In the genomic region with DNA sequence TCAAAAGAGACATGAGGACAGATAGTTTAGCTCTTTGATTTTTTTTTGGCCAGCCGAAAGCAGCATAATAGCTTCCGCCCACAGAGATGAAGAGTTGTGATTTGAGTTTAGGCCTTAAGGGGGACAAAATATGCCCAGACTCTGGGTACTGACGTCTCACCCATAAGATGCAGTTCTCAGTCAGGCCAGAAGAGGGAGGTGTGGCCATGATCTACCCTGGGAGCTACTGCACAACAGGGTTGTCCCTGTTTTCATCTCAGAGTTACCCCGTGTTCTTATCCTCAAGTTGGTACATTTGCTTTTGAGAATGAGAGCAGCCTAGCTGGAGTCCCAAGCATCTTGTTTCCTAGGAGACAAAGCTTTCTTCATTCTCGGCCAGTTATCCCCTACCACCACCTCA, we compare ENCODE assay signal across 8 mouse cellular contexts.
DNase-seq lines count a peak whose midpoint lies in the region; ATAC-seq and TF ChIP-seq lines count a peak whose summit lies in the region.

No protein-coding gene starts in this region.

- no peak overlapping the region for H3K9ac ChIP-seq in midbrain, postnatal 0 days (replicated peaks; ENCODE audit: low read length, poor library complexity, severe bottlenecking)
- H3K9ac ChIP-seq in stomach, embryonic 14.5 days (replicated peaks; ENCODE audit: low read depth, low read length), result no peak overlapping the region

- WGBS in midbrain, postnatal 0 days, result 26% methylated on average over 5 of the region's 5 CpGs
- WGBS in stomach, embryonic 14.5 days, result 42% methylated on average over 5 of the region's 5 CpGs

- TF ChIP-seq CTCF in midbrain, postnatal 0 days (IDR thresholded peaks at IDR 0.05), result peak; percentile 96

- peaks cover 16% of the 10 kb centered on the region for H3K36me3 ChIP-seq in midbrain, postnatal 0 days (ENCODE audit: insufficient read depth, low read length)
- peaks cover 12% of the 10 kb centered on the region; the same call in 1 of the 2 replicates for H3K36me3 ChIP-seq in stomach, embryonic 14.5 days (ENCODE audit: control insufficient read depth, insufficient read depth, low read length)

- intact Hi-C loops in gastrocnemius, postnatal 14 days (cut with DNase I; ENCODE audit: low total_unique reads), result loop anchor here (10.0 kb wide), 1 partner anchor 357 kb away; a partner anchor contains a TSS
- intact Hi-C loops in left cerebral cortex, postnatal 4 days (cut with DNase I), result loop anchor here (2.0 kb wide), 1 partner anchor 149 kb away; no protein-coding TSS in a partner anchor

- no peak overlapping the region for H3K4me3 ChIP-seq in midbrain, postnatal 0 days (ENCODE audit: low read depth, low read length)
- H3K4me3 ChIP-seq in stomach, embryonic 14.5 days (ENCODE audit: low read depth, low read length), result no peak overlapping the region

- no peaks in the 10 kb centered on the region for H3K9me3 ChIP-seq in midbrain, postnatal 0 days (ENCODE audit: low read length)
- no peaks in the 10 kb centered on the region for H3K9me3 ChIP-seq in stomach, embryonic 14.5 days (ENCODE audit: control insufficient read depth, low read depth, low read length)

- peak; percentile 85 for ATAC-seq in midbrain, postnatal 0 days (ENCODE audit: low FRiP score)
- ATAC-seq in stomach, embryonic 14.5 days (ENCODE audit: insufficient number of reproducible peaks, insufficient read depth, low FRiP score, low read depth), result 0 out of 2 replicates have a peak, but pooled peaks have one; percentile 65

- no peak overlapping the region for H3K4me2 ChIP-seq in midbrain, postnatal 0 days (ENCODE audit: low read depth, low read length, poor library complexity, severe bottlenecking)
- no peak overlapping the region for H3K4me2 ChIP-seq in stomach, embryonic 14.5 days (replicated peaks; ENCODE audit: low read depth, low read length)

- DNase-seq in 416B (ENCODE audit: low read depth) (peak; percentile 79), adipocyte (ENCODE audit: low spot score) (peak; percentile 88)
- DNase-seq in embryo, embryonic 10 days (ENCODE audit: low spot score), result peak; percentile 90
- DNase-seq in gastrocnemius, postnatal 14 days, result peak; percentile 70
- DNase-seq in kidney, adult 18-20 months, result peak; percentile 83
- DNase-seq in left cerebral cortex, postnatal 4 days, result peak; percentile 88
- peak; percentile 90 for DNase-seq in midbrain, postnatal 0 days (ENCODE audit: low spot score)

- no peaks in the 10 kb centered on the region for H3K27me3 ChIP-seq in midbrain, postnatal 0 days (ENCODE audit: insufficient read depth, low read length)
- no peaks in the 10 kb centered on the region for H3K27me3 ChIP-seq in stomach, embryonic 14.5 days (ENCODE audit: control insufficient read depth, insufficient read depth, low read length)

- peaks cover 2% of the 10 kb centered on the region; the same call in 1 of the 2 replicates for H3K4me1 ChIP-seq in midbrain, postnatal 0 days (ENCODE audit: insufficient read depth, low read length)
- H3K4me1 ChIP-seq in stomach, embryonic 14.5 days (ENCODE audit: control insufficient read depth, insufficient read depth, low read length), result no peaks in the 10 kb centered on the region

- H3K27ac ChIP-seq in midbrain, postnatal 0 days (ENCODE audit: low read depth, low read length), result no peak overlapping the region
- no peak overlapping the region for H3K27ac ChIP-seq in stomach, embryonic 14.5 days (ENCODE audit: low read length)
